Mouse (Mus musculus): ENCODE data around the gene Dnajb3.
"Not testable (repeated sequence)": the region's sequence is repeated elsewhere in the genome, so short reads cannot be mapped to it uniquely, and the experiment has no call there.

Dnajb3 gene

GRCm38 (mm10) chr1:88215466-88216380 is 10.1 kb upstream of the Dnajb3 start:
- DNase-seq (ENCODE audit: low spot score in 2 of 2): no peak

GRCm38 (mm10) chr1:88214462-88214952 is 8.9 kb upstream of the Dnajb3 start:
- no peak for DNase-seq (ENCODE audit: low spot score in 2 of 2)

GRCm38 (mm10) chr1:88213766-88214461 is 8.3 kb upstream of the Dnajb3 start:
- DNase-seq (ENCODE audit: low spot score in 2 of 2): no peak

GRCm38 (mm10) chr1:88213061-88213460 is 7.5 kb upstream of the Dnajb3 start:
- no peak for DNase-seq (ENCODE audit: low spot score in 2 of 2)

- no peak for DNase-seq (ENCODE audit: low spot score in 2 of 2)
Observed at GRCm38 (mm10) chr1:88212341-88213045, 6.9 kb upstream of the Dnajb3 start.

- no peak for DNase-seq (ENCODE audit: low spot score in 2 of 2)
Observed at GRCm38 (mm10) chr1:88211812-88212211, 6.2 kb upstream of the Dnajb3 start, which contains the start of gene Ugt1a1. Gene Ugt1a1 (plus strand): TSS chr1:88211959.

- DNase-seq (ENCODE audit: low spot score in 2 of 2): no peak
Observed at GRCm38 (mm10) chr1:88206843-88207479, 1.4 kb upstream of the Dnajb3 start.

- DNase-seq (ENCODE audit: low spot score in 2 of 2): no peak
Observed at GRCm38 (mm10) chr1:88200456-88200855, 5.1 kb downstream of the Dnajb3 start, which contains the start of gene Ugt1a2. Gene Ugt1a2 (plus strand): TSS chr1:88200601.

GRCm38 (mm10) chr1:88199996-88200395 is 5.6 kb downstream of the Dnajb3 start:
- DNase-seq (ENCODE audit: low spot score in 2 of 2): no peak

- DNase-seq (ENCODE audit: low spot score in 2 of 2): no peak
Observed at GRCm38 (mm10) chr1:88197443-88197842, 8.1 kb downstream of the Dnajb3 start.

- no peak for DNase-seq (ENCODE audit: low spot score in 2 of 2)
Observed at GRCm38 (mm10) chr1:88195687-88196086, 9.9 kb downstream of the Dnajb3 start.

GRCm38 (mm10) chr1:88192136-88192535 is 13.4 kb downstream of the Dnajb3 start:
- no peak for DNase-seq (ENCODE audit: low spot score in 2 of 2)

GRCm38 (mm10) chr1:88186325-88186935 is 19.2 kb downstream of the Dnajb3 start:
- no peak for DNase-seq (ENCODE audit: low spot score in 2 of 2)

GRCm38 (mm10) chr1:88179657-88180056 is 25.9 kb downstream of the Dnajb3 start:
- DNase-seq (ENCODE audit: low spot score in 2 of 2): no peak

GRCm38 (mm10) chr1:88172190-88172589 is 33.4 kb downstream of the Dnajb3 start:
- DNase-seq (ENCODE audit: low spot score in 2 of 2): not testable (repeated sequence)

- DNase-seq (ENCODE audit: low spot score in 2 of 2): no peak
Observed at GRCm38 (mm10) chr1:88165711-88166110, 39.9 kb downstream of the Dnajb3 start, which contains the start of gene Ugt1a5. Gene Ugt1a5 (plus strand): TSS chr1:88166012.

- DNase-seq (ENCODE audit: low spot score in 2 of 2): no peak
Observed at GRCm38 (mm10) chr1:88158430-88158829, 47.2 kb downstream of the Dnajb3 start.
